Mouse (Mus musculus) kidney, embryonic 15.5 days (tissue): ENCODE results near the gene Git1. TPM values are rescaled to one million over a fixed set of nuclear protein-coding genes. Genes with fewer than 3 reads are reported as not detected.
"Not testable (repeated sequence)": the region's sequence is repeated elsewhere in the genome, so short reads cannot be mapped to it uniquely, and the experiment has no call there.

Experiments used
- ATAC-seq: fragments of 200-750 bp; cut with Nextera tagmentation; replicated peaks from 2 replicates; pipeline ENCODE4 v1.8.0; 2017; ENCODE audit warnings: moderate TSS enrichment; ENCODE audit not compliant: low FRiP score
- H3K27ac ChIP-seq: fragments of 300-500 bp; sonication (generic); 2 replicates; pipeline ENCODE4 v1.5.1; 2015; ENCODE audit warnings: mild to moderate bottlenecking, inconsistent platforms
- H3K27me3 ChIP-seq: fragments of 300-500 bp; sonication (generic); 2 replicates; pipeline ENCODE4 v1.6.1; 2015; ENCODE audit warnings: inconsistent platforms
- H3K36me3 ChIP-seq: fragments of 300-500 bp; sonication (generic); 2 replicates; pipeline ENCODE4 v1.6.1; 2015; ENCODE audit warnings: inconsistent platforms
- H3K4me1 ChIP-seq: fragments of 300-500 bp; sonication (generic); 2 replicates; pipeline ENCODE4 v1.6.1; 2015; ENCODE audit warnings: inconsistent platforms
- H3K4me2 ChIP-seq: fragments of 300-500 bp; sonication (generic); 2 replicates; pipeline ENCODE4 v1.6.1; 2015; ENCODE audit warnings: moderate library complexity, mild to moderate bottlenecking, inconsistent platforms
- H3K4me3 ChIP-seq: fragments of 300-500 bp; sonication (generic); replicated peaks from 2 replicates; pipeline ENCODE4 v1.5.1; 2015; ENCODE audit warnings: mild to moderate bottlenecking, inconsistent platforms
- H3K9ac ChIP-seq: fragments of 300-500 bp; sonication (generic); 2 replicates; pipeline ENCODE4 v1.6.1; 2015; ENCODE audit warnings: mild to moderate bottlenecking, inconsistent platforms
- H3K9me3 ChIP-seq: fragments of 300-500 bp; sonication (generic); replicated peaks from 2 replicates; pipeline ENCODE4 v1.6.1; 2016; ENCODE audit warnings: inconsistent platforms
- WGBS: fragments of 180-500 bp; shearing (Covaris S2); methylation state at CpG from one replicate; pipeline ENCODE4 v1.1.7; 2015; ENCODE audit warnings: mixed read lengths; 5-methylcytosine and 5-hydroxymethylcytosine counted together
- polyA plus RNA-seq: library from polyadenylated mRNA; unstranded; fragments of >200 nt; fragmentation: Nextera tagmentation; extraction: Ambion mirVana; gene quantifications from 2 replicates; pipeline ENCODE4 v1.2.1, GENCODE M21; 2015

Gene Git1
- polyA plus RNA-seq, 1 experiment from 2014 or later: 12.6 TPM

- peak within 1 kb of the TSS; percentile 78 for H3K4me3 ChIP-seq
- peaks cover 43% of the 10 kb centered on the region for H3K4me1 ChIP-seq
- H3K27me3 ChIP-seq: peaks cover 33% of the 10 kb centered on the region
- no peak within 1 kb of the TSS for H3K27ac ChIP-seq
- peak within 1 kb of the TSS; percentile 46 for H3K9ac ChIP-seq
- no peaks in the 10 kb centered on the region for H3K9me3 ChIP-seq
- peak within 1 kb of the TSS; percentile 88 for H3K4me2 ChIP-seq
- WGBS: 10% methylated on average over 39 of the region's 39 CpGs
- no peak for ATAC-seq
- no peaks in the 10 kb centered on the region for H3K36me3 ChIP-seq
Measured at GRCm38 (mm10) chr11:77515637-77516552, 22.5 kb downstream of the Git1 start, which contains the start of gene Trp53i13. Gene Trp53i13, minus strand, starts transcription at chr11:77515980.

- Histone ChIP-seq H3K36me3 (no peaks in the 10 kb centered on the region), H3K27me3 (peaks cover 33% of the 10 kb centered on the region), H3K9ac (no peak overlapping the region), H3K4me1 (peaks cover 40% of the 10 kb centered on the region), H3K27ac (no peak overlapping the region), H3K9me3 (no peaks in the 10 kb centered on the region), H3K4me3 (no peak overlapping the region), H3K4me2 (no peak overlapping the region)
- ATAC-seq: no peak
- 55% methylated on average over 5 of the region's 5 CpGs for WGBS
Measured at GRCm38 (mm10) chr11:77516553-77517425, 23.4 kb downstream of the Git1 start.

- Histone ChIP-seq H3K9ac (no peak overlapping the region), H3K27me3 (peaks cover 33% of the 10 kb centered on the region), H3K4me3 (no peak overlapping the region), H3K4me1 (peaks cover 32% of the 10 kb centered on the region), H3K36me3 (no peaks in the 10 kb centered on the region), H3K9me3 (no peaks in the 10 kb centered on the region), H3K27ac (no peak overlapping the region), H3K4me2 (no peak overlapping the region)
- ATAC-seq: no peak
- WGBS: 79% methylated on average over 27 of the region's 27 CpGs
Measured at GRCm38 (mm10) chr11:77518051-77518798, 24.9 kb downstream of the Git1 start.

DNA sequence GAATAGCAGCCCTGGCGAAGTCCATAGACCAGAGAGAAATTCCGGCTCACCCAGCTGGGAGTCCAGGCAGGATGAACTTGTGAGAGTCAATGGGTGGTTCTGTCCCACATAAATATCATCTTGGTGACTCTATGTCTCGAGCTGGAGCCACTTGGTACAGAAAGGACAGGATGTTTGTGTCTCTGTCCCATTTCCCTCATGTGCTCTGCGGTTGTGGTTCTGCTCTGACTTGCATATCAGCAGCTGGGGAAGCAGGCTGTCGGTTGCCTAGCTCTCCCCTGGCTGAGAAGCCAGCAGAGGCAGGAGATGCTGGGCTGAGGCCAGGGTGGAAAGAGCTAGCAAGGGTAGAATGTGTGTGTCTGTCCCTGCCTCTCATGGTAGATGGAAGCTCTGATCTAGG, 25.7 kb downstream of the Git1 start, which contains the start of gene Gm10392:
Gm10392 (minus strand) TSS at position 156 of the 400 bp plus-strand sequence.
- no peak within 1 kb of the TSS for H3K4me3 ChIP-seq

GRCm38 (mm10) chr11:77520601-77521529, 27.5 kb downstream of the Git1 start:
- no peak overlapping the region for H3K27ac ChIP-seq
- no peaks in the 10 kb centered on the region for H3K36me3 ChIP-seq
- H3K4me2 ChIP-seq: no peak overlapping the region
- H3K9me3 ChIP-seq: no peaks in the 10 kb centered on the region
- WGBS: 63% methylated on average over 5 of the region's 5 CpGs
- peaks cover 19% of the 10 kb centered on the region for H3K27me3 ChIP-seq
- H3K4me1 ChIP-seq: peaks cover 7% of the 10 kb centered on the region
- no peak for ATAC-seq
- no peak overlapping the region for H3K4me3 ChIP-seq
- H3K9ac ChIP-seq: no peak overlapping the region

More for the DNA sequence above, 25.7 kb downstream of the Git1 start, which contains the start of gene Gm10392:
- Histone ChIP-seq H3K27me3 (peaks cover 33% of the 10 kb centered on the region), H3K4me2 (no peak within 1 kb of the TSS), H3K9ac (no peak within 1 kb of the TSS), H3K9me3 (no peaks in the 10 kb centered on the region), H3K4me1 (peaks cover 25% of the 10 kb centered on the region), H3K36me3 (no peaks in the 10 kb centered on the region), H3K27ac (no peak within 1 kb of the TSS)
- no peak for ATAC-seq
- 61% methylated on average over 5 of the region's 5 CpGs for WGBS

DNA sequence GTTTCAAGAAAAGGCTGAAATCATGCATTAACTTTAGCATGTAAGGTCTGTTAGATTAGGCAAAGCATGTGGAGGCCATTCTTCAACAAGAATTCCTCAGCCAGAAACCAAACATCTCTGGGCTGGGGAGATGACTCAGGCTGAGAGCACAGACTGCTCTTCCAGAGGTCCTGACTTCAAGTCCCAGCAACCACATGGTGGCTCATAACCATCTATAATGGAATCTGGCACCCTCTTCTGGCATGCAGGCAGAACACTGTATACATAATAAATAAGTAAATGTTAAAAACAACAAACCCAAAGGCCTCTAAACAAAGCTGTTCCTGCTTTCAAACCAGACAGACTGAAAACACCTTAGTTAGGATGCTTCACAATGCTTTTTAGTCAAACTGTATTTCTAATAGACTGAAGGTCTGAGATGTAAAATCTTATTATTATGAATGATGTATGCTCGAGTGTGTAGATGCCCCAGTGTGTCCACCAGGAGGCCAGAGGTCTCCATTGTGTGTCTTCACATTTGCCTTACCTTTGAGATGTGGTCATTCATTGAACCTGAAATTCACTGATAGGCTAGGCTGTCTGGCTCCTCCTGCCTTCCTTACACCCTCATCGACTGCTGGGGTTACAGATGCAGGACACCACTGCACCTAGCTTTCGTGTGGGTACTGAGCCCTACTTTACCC, 32.6 kb downstream of the Git1 start:
- H3K27me3 ChIP-seq: no peaks in the 10 kb centered on the region
- no peak overlapping the region for H3K27ac ChIP-seq
- H3K4me3 ChIP-seq: no peak overlapping the region
- no peak for ATAC-seq
- no peaks in the 10 kb centered on the region for H3K9me3 ChIP-seq
- no peaks in the 10 kb centered on the region; the same call in 1 of the 2 replicates for H3K36me3 ChIP-seq
- H3K4me1 ChIP-seq: no peaks in the 10 kb centered on the region
- WGBS: 73% methylated on average over 3 of the region's 3 CpGs
- H3K4me2 ChIP-seq: no peak overlapping the region
- H3K9ac ChIP-seq: no peak overlapping the region

DNA sequence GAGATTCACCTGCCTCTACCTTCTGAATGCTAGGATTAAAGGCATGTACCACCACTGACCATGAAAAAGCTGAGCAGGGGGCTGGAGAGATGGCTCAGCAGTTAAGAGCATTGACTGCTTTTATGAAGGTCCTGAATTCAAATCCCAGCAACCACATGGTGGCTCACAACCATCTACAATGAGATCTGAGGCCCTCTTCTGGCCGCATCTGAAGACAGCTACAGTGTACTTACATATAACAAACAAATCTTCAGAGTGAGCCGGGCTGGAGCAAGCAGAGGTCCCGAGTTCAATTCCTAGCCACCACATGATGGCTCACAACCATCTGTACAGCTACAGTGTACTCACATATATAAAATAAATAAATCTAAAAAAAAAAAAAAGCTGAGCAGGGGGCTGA, 35.1 kb downstream of the Git1 start:
- H3K9ac ChIP-seq, H3K9me3 ChIP-seq, H3K27ac ChIP-seq, ATAC-seq, H3K27me3 ChIP-seq, H3K4me3 ChIP-seq, H3K4me2 ChIP-seq, H3K36me3 ChIP-seq, H3K4me1 ChIP-seq: not testable (repeated sequence)
- WGBS: 90% methylated on average over 3 of the region's 3 CpGs

DNA sequence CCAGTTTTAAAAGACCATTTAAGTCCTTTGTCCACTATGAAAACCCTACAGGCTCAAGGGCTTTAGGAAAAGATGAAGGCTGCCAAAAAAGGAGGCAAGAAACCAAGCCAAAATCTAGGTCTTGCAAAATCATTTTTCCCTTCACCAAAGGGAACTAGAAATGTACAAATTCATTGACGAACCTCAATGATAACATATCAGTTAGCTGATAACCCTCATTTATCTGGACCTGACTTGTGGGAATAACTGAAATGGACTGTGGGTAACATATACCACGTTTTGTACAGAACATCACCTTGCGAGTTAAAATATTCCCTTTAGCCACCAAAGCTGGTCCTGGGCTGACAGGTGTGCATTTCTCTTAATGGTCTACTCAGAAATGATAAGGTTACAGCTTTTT, 36.3 kb downstream of the Git1 start:
- ATAC-seq: no peak
- no peak overlapping the region for H3K4me3 ChIP-seq
- no peaks in the 10 kb centered on the region for H3K27me3 ChIP-seq
- H3K9me3 ChIP-seq: no peaks in the 10 kb centered on the region
- no peaks in the 10 kb centered on the region for H3K4me1 ChIP-seq
- no peak overlapping the region for H3K27ac ChIP-seq
- H3K9ac ChIP-seq: no peak overlapping the region
- H3K36me3 ChIP-seq: peaks cover 5% of the 10 kb centered on the region
- WGBS: 86% methylated on average over 3 of the region's 3 CpGs
- H3K4me2 ChIP-seq: no peak overlapping the region

GRCm38 (mm10) chr11:77530862-77531261, 37.5 kb downstream of the Git1 start:
- no peak overlapping the region for H3K4me2 ChIP-seq
- peaks cover 14% of the 10 kb centered on the region for H3K36me3 ChIP-seq
- no peak overlapping the region for H3K27ac ChIP-seq
- H3K9ac ChIP-seq: no peak overlapping the region
- no peak for ATAC-seq
- 88% methylated on average over 2 of the region's 2 CpGs for WGBS
- H3K9me3 ChIP-seq: no peaks in the 10 kb centered on the region
- H3K27me3 ChIP-seq: no peaks in the 10 kb centered on the region
- no peak overlapping the region for H3K4me3 ChIP-seq
- H3K4me1 ChIP-seq: no peaks in the 10 kb centered on the region

DNA sequence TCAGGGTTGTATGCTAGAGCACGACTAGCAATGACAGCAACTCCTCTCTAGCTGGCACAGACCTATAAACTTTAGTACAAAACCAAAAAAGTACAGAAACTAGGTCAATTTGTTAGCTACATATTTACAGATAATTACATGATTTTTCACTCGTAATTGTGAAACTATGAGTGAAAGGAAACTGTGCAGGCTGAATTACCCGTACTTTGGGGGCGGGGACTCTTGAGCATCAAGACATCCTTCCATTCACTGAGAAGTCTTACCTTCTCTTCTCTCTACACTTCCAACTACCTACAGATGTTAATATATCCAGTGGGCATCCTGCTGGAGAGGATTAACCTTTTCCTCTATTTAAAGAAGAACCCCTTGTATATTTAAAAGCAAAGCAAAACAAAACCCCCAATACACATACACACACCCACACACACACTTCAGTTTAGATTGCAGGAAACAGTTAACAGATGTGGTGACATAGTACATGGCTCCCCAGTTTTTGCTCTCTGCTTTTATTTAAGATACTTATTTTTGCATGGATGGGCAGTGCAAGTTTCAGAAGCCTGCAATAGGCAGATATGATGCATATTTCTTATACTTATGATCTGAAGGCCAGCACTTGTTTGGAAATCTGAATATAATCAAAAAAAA, 39.0 kb downstream of the Git1 start:
- no peaks in the 10 kb centered on the region for H3K4me1 ChIP-seq
- H3K27me3 ChIP-seq: no peaks in the 10 kb centered on the region
- H3K4me2 ChIP-seq: no peak overlapping the region
- no peak overlapping the region for H3K4me3 ChIP-seq
- H3K9ac ChIP-seq: no peak overlapping the region
- ATAC-seq: no peak
- H3K36me3 ChIP-seq: peaks cover 28% of the 10 kb centered on the region
- no peak overlapping the region for H3K27ac ChIP-seq
- WGBS: 84% methylated on average over 4 of the region's 4 CpGs
- H3K9me3 ChIP-seq: no peaks in the 10 kb centered on the region
